Mouse (Mus musculus) embryonic facial prominence, embryonic 12.5 days (tissue): Measurements from ENCODE around the gene Fam189a1. TPM values are rescaled to one million over a fixed set of nuclear protein-coding genes. Genes with fewer than 3 reads are reported as not detected.

Source experiments
- ATAC-seq: fragments of 200-750 bp; cut with Nextera tagmentation; 2 replicates; pipeline ENCODE4 v1.8.0; 2017; ENCODE audit not compliant: insufficient number of reproducible peaks, insufficient read depth, low FRiP score, low TSS enrichment
- H3K27ac ChIP-seq: fragments of 300-500 bp; sonication (generic); 2 replicates; pipeline ENCODE4 v1.5.1; 2016; ENCODE audit warnings: mild to moderate bottlenecking
- H3K27me3 ChIP-seq: fragments of 300-500 bp; sonication (generic); 2 replicates; pipeline ENCODE4 v1.6.1; 2016; ENCODE audit warnings: mild to moderate bottlenecking, moderate library complexity
- H3K36me3 ChIP-seq: fragments of 300-500 bp; sonication (generic); 2 replicates; pipeline ENCODE4 v1.6.1; 2016; ENCODE audit warnings: mild to moderate bottlenecking
- H3K4me1 ChIP-seq: fragments of 300-500 bp; sonication (generic); 2 replicates; pipeline ENCODE4 v1.6.1; 2016
- H3K4me2 ChIP-seq: fragments of 300-500 bp; sonication (generic); replicated peaks from 2 replicates; pipeline ENCODE4 v1.6.1; 2016; ENCODE audit warnings: mild to moderate bottlenecking, moderate library complexity
- H3K4me3 ChIP-seq: fragments of 300-500 bp; sonication (generic); 2 replicates; pipeline ENCODE4 v1.5.1; 2016; ENCODE audit warnings: mild to moderate bottlenecking
- H3K9ac ChIP-seq: fragments of 300-500 bp; sonication (generic); 2 replicates; pipeline ENCODE4 v1.6.1; 2016; ENCODE audit warnings: mild to moderate bottlenecking, moderate library complexity
- H3K9me3 ChIP-seq: fragments of 300-500 bp; sonication (generic); 2 replicates; pipeline ENCODE4 v1.6.1; 2016; ENCODE audit warnings: mild to moderate bottlenecking, moderate library complexity
- WGBS: fragments of 180-500 bp; shearing (Covaris S2); methylation state at CpG from one replicate; pipeline ENCODE4 v1.1.7; 2016; 5-methylcytosine and 5-hydroxymethylcytosine counted together
- polyA plus RNA-seq: library from polyadenylated mRNA; unstranded; fragments of >200 nt; fragmentation: Nextera tagmentation; extraction: Ambion mirVana; gene quantifications from 2 replicates; pipeline ENCODE4 v1.2.1, GENCODE M21; 2016

The Fam189a1 gene
- polyA plus RNA-seq, 1 experiment from 2014 or later: 2.9 TPM

DNA sequence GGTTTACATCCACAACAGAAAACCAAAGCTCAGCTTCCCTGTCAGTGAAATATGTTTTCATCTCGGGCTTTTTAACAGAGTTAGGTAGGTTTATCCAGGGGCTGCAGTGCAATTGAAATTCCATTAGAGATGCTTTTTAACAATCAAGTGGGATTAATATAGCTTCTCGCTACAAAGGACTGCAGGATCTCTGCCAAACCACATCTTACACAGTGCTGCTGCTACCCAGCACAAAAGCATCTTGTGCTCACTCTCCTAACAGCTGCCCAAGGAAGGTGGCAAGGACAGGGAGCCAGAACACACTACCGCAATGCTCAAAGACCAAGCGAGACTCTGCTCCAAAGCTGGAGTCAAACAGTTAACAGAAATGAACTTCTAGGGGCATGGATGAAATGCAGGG, 219.4 kb downstream of the Fam189a1 start:
- H3K36me3 ChIP-seq: no peaks in the 10 kb centered on the region
- H3K9ac ChIP-seq: no peak overlapping the region
- H3K27me3 ChIP-seq: no peaks in the 10 kb centered on the region
- no peak overlapping the region for H3K4me3 ChIP-seq
- WGBS: 68% methylated on average over 4 of the region's 4 CpGs
- H3K9me3 ChIP-seq: no peaks in the 10 kb centered on the region
- H3K27ac ChIP-seq: no peak overlapping the region
- H3K4me1 ChIP-seq: no peaks in the 10 kb centered on the region
- no peak overlapping the region for H3K4me2 ChIP-seq
- ATAC-seq: no peak

- H3K9ac ChIP-seq: no peak overlapping the region
- H3K4me2 ChIP-seq: no peak overlapping the region
- no peaks in the 10 kb centered on the region for H3K36me3 ChIP-seq
- H3K27me3 ChIP-seq: no peaks in the 10 kb centered on the region
- 81% methylated on average over 3 of the region's 3 CpGs for WGBS
- H3K9me3 ChIP-seq: no peaks in the 10 kb centered on the region
- H3K4me1 ChIP-seq: no peaks in the 10 kb centered on the region
- ATAC-seq: no peak
- no peak overlapping the region for H3K27ac ChIP-seq
- H3K4me3 ChIP-seq: no peak overlapping the region
Observed at GRCm38 (mm10) chr7:64934115-64934514, 222.3 kb downstream of the Fam189a1 start.

GRCm38 (mm10) chr7:64930980-64931379, 225.4 kb downstream of the Fam189a1 start:
- Histone ChIP-seq H3K4me2 (no peak overlapping the region), H3K9me3 (no peaks in the 10 kb centered on the region), H3K4me3 (no peak overlapping the region), H3K27ac (no peak overlapping the region), H3K27me3 (no peaks in the 10 kb centered on the region), H3K36me3 (no peaks in the 10 kb centered on the region), H3K4me1 (no peaks in the 10 kb centered on the region), H3K9ac (no peak overlapping the region)
- no peak for ATAC-seq
- 75% methylated on average over 4 of the region's 4 CpGs for WGBS

DNA sequence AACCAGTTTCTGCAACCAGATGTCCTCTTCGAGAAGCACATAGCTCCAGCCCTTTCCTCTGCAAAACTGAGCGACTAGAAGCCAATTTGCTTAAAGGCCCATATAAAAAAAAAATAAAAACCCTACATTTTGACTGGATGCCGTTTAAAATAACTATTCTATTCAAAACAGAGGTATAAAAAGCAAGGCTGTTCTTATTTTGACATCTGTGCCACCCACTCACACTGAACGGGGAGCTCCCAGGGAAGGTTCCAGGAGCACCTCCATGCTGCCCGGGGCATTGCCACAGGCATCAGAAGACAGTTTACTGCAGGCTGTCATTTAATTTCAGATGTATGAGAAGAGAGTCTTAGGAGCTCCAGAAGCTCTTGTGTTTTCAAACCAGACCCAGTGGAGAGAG, 232.5 kb downstream of the Fam189a1 start:
- Histone ChIP-seq H3K36me3 (no peaks in the 10 kb centered on the region), H3K9me3 (no peaks in the 10 kb centered on the region), H3K27ac (no peak overlapping the region), H3K9ac (no peak overlapping the region), H3K4me1 (no peaks in the 10 kb centered on the region), H3K4me3 (no peak overlapping the region), H3K27me3 (no peaks in the 10 kb centered on the region), H3K4me2 (no peak overlapping the region)
- no peak for ATAC-seq
- WGBS: 84% methylated on average over 5 of the region's 5 CpGs

GRCm38 (mm10) chr7:64921189-64921588, 235.2 kb downstream of the Fam189a1 start:
- no peak overlapping the region for H3K27ac ChIP-seq
- no peak overlapping the region for H3K9ac ChIP-seq
- 79% methylated on average over 13 of the region's 13 CpGs for WGBS
- H3K4me2 ChIP-seq: no peak overlapping the region
- H3K27me3 ChIP-seq: no peaks in the 10 kb centered on the region
- no peak overlapping the region for H3K4me3 ChIP-seq
- no peak for ATAC-seq
- no peaks in the 10 kb centered on the region for H3K36me3 ChIP-seq
- H3K4me1 ChIP-seq: no peaks in the 10 kb centered on the region
- H3K9me3 ChIP-seq: no peaks in the 10 kb centered on the region

- H3K4me1 ChIP-seq: no peaks in the 10 kb centered on the region
- ATAC-seq: no peak
- H3K9me3 ChIP-seq: no peaks in the 10 kb centered on the region
- no peak overlapping the region for H3K4me3 ChIP-seq
- WGBS: 74% methylated on average over 5 of the region's 5 CpGs
- no peak overlapping the region for H3K27ac ChIP-seq
- no peaks in the 10 kb centered on the region for H3K36me3 ChIP-seq
- no peak overlapping the region for H3K4me2 ChIP-seq
- no peaks in the 10 kb centered on the region for H3K27me3 ChIP-seq
- H3K9ac ChIP-seq: no peak overlapping the region
Observed at GRCm38 (mm10) chr7:64920735-64921134, 235.6 kb downstream of the Fam189a1 start.

DNA sequence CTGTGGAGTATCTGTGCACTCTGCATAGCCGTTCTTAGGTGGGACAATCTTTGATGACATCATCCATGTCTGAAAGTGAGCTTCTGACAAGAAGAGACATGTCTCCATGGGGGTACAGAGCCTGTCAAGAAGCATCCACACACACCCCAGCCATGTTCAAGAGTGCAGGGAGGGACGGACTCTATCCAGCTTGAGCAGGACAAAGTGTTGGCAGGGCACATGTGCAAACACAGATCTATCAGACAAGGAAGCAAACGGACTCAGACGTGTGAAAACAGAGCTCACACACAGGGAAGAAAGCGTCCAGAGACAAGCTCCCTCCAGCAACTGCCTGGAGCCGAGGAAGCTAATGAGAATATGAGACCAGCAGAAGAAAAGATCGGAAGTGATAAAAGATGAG, 239.7 kb downstream of the Fam189a1 start:
- Histone ChIP-seq H3K4me2 (no peak overlapping the region), H3K9me3 (no peaks in the 10 kb centered on the region), H3K9ac (no peak overlapping the region), H3K4me1 (no peaks in the 10 kb centered on the region), H3K27me3 (no peaks in the 10 kb centered on the region), H3K27ac (no peak overlapping the region), H3K36me3 (no peaks in the 10 kb centered on the region), H3K4me3 (no peak overlapping the region)
- 53% methylated on average over 7 of the region's 7 CpGs for WGBS
- ATAC-seq: no peak

GRCm38 (mm10) chr7:64915121-64915520, 241.2 kb downstream of the Fam189a1 start:
- Histone ChIP-seq H3K4me1 (no peaks in the 10 kb centered on the region), H3K4me3 (no peak overlapping the region), H3K36me3 (no peaks in the 10 kb centered on the region), H3K27ac (no peak overlapping the region), H3K4me2 (no peak overlapping the region), H3K27me3 (no peaks in the 10 kb centered on the region), H3K9me3 (no peaks in the 10 kb centered on the region), H3K9ac (no peak overlapping the region)
- no peak for ATAC-seq
- 58% methylated on average over 2 of the region's 2 CpGs for WGBS

DNA sequence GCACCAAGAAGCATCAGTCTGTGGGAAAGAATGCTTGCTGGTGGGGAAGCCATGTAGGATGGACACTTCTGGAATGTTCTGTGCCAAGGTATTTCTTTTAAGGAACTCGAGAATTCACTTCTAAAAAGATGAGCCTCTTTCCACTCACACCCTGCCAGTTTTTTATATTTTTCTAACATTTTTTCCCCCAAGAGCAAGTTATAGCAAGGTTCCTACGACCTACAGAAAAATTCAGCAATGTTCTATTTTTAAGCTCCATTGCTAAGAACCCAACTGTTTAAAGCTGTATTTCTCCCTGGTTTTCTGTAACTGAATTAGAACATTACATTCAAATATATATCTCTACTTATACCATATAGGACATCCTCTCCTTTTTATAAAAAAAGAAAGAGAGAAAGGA, 244.4 kb downstream of the Fam189a1 start:
- no peaks in the 10 kb centered on the region for H3K36me3 ChIP-seq
- no peaks in the 10 kb centered on the region for H3K9me3 ChIP-seq
- no peak for ATAC-seq
- 65% methylated on average over 2 of the region's 2 CpGs for WGBS
- no peaks in the 10 kb centered on the region for H3K27me3 ChIP-seq
- H3K27ac ChIP-seq: no peak overlapping the region
- no peak overlapping the region for H3K4me2 ChIP-seq
- H3K4me1 ChIP-seq: no peaks in the 10 kb centered on the region
- no peak overlapping the region for H3K9ac ChIP-seq
- no peak overlapping the region for H3K4me3 ChIP-seq

DNA sequence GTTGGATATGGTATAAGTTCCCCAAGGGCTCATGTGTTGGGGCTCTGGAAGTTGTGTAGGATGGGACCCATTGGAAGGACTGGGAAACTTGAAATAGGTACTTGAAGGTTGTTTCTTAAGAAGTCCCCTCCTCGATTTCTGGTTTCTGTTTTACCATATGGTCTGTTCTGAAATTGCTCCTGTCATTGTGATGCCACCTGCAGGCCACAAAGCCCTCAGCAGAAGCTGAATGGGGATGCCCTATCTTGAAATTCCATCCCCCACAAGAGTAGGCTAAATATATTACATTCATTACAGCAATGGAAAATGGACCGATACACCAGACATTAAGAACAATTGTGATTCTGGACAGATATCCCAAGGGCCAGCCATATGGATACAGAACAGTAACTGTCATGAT, 246.2 kb downstream of the Fam189a1 start:
- Histone ChIP-seq H3K4me1 (no peaks in the 10 kb centered on the region), H3K4me3 (no peak overlapping the region), H3K27ac (no peak overlapping the region), H3K9ac (no peak overlapping the region), H3K9me3 (no peaks in the 10 kb centered on the region), H3K36me3 (no peaks in the 10 kb centered on the region), H3K4me2 (no peak overlapping the region), H3K27me3 (no peaks in the 10 kb centered on the region)
- no peak for ATAC-seq
- 82% methylated on average over 2 of the region's 2 CpGs for WGBS

DNA sequence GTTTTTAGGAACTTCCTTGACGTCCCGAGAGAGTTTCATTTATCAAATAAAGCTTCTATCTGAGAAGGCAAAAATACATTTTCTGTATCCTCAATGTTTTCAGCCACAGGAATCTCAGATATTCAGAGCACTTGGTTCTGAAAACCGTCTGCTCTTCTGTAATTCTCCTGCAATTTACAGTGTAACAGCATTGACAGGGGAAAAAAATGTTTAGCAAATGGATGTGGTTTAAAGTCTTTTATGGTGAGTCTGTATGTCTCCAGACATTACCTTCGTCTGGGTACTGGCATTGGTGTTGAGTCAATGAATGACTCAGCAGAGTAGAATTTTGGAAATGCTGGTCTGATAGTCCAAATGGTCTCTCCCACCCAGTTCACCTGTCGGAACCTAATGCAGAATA, 249.4 kb downstream of the Fam189a1 start:
- H3K4me1 ChIP-seq: no peaks in the 10 kb centered on the region

GRCm38 (mm10) chr7:64905506-64905905, 250.9 kb downstream of the Fam189a1 start:
- H3K4me2 ChIP-seq: no peak overlapping the region
- H3K27ac ChIP-seq: no peak overlapping the region
- H3K36me3 ChIP-seq: no peaks in the 10 kb centered on the region
- H3K4me1 ChIP-seq: no peaks in the 10 kb centered on the region
- H3K4me3 ChIP-seq: no peak overlapping the region
- H3K9ac ChIP-seq: no peak overlapping the region
- H3K27me3 ChIP-seq: no peaks in the 10 kb centered on the region
- ATAC-seq: no peak
- WGBS: 86% methylated on average over 3 of the region's 3 CpGs
- no peaks in the 10 kb centered on the region for H3K9me3 ChIP-seq

More for the DNA sequence above, 249.4 kb downstream of the Fam189a1 start:
- Histone ChIP-seq H3K27me3 (no peaks in the 10 kb centered on the region), H3K36me3 (no peaks in the 10 kb centered on the region), H3K4me2 (no peak overlapping the region), H3K9me3 (no peaks in the 10 kb centered on the region), H3K9ac (no peak overlapping the region), H3K4me3 (no peak overlapping the region), H3K27ac (no peak overlapping the region)
- ATAC-seq: no peak
- WGBS: 63% methylated on average over 5 of the region's 5 CpGs

- Histone ChIP-seq H3K27ac (no peak overlapping the region), H3K27me3 (no peaks in the 10 kb centered on the region), H3K4me1 (no peaks in the 10 kb centered on the region), H3K9ac (no peak overlapping the region), H3K36me3 (no peaks in the 10 kb centered on the region), H3K4me3 (no peak overlapping the region), H3K4me2 (no peak overlapping the region), H3K9me3 (no peaks in the 10 kb centered on the region)
- no peak for ATAC-seq
- 81% methylated on average over 2 of the region's 2 CpGs for WGBS
Observed at GRCm38 (mm10) chr7:64900249-64900648, 256.1 kb downstream of the Fam189a1 start.
